Mouse (Mus musculus) liver, embryonic 16.5 days (tissue): ENCODE measurements around the gene Gm20403. TPM values are rescaled to one million over a fixed set of nuclear protein-coding genes. Genes with fewer than 3 reads are reported as not detected.
A peak's percentile ranks its signal among the peaks of the same experiment; 100 is the strongest.

Source experiments
- ATAC-seq: fragments of 200-750 bp; cut with Nextera tagmentation; 2 replicates; pipeline ENCODE4 v1.8.0; 2017; ENCODE audit warnings: low read depth, mild to moderate bottlenecking, moderate number of reproducible peaks, moderate library complexity
- H3K27ac ChIP-seq: fragments of 300-500 bp; sonication (generic); 2 replicates; pipeline ENCODE4 v1.5.1; 2014; ENCODE audit warnings: mild to moderate bottlenecking, low read length
- H3K27me3 ChIP-seq: fragments of 300-500 bp; sonication (generic); 2 replicates; pipeline ENCODE4 v1.6.1; 2014; ENCODE audit warnings: low read depth, low read length, mixed read lengths; ENCODE audit not compliant: control insufficient read depth, insufficient read depth
- H3K36me3 ChIP-seq: fragments of 300-500 bp; sonication (generic); 2 replicates; pipeline ENCODE4 v1.6.1; 2014; ENCODE audit warnings: mild to moderate bottlenecking; ENCODE audit not compliant: control insufficient read depth, insufficient read depth
- H3K4me1 ChIP-seq: fragments of 300-500 bp; sonication (generic); 2 replicates; pipeline ENCODE4 v1.6.1; 2014; ENCODE audit warnings: low read depth, low read length, mixed read lengths; ENCODE audit not compliant: control insufficient read depth
- H3K4me2 ChIP-seq: fragments of 300-500 bp; sonication (generic); 2 replicates; pipeline ENCODE4 v1.6.1; 2014; ENCODE audit warnings: low read depth, low read length, mixed read lengths
- H3K4me3 ChIP-seq: fragments of 300-500 bp; sonication (generic); 2 replicates; pipeline ENCODE4 v1.5.1; 2014; ENCODE audit warnings: low read depth, mild to moderate bottlenecking, low read length
- H3K9ac ChIP-seq: fragments of 300-500 bp; sonication (generic); 2 replicates; pipeline ENCODE4 v1.6.1; 2014; ENCODE audit warnings: low read depth, low read length
- H3K9me3 ChIP-seq: fragments of 300-500 bp; sonication (generic); replicated peaks from 2 replicates; pipeline ENCODE4 v1.6.1; 2016; ENCODE audit warnings: low read length; ENCODE audit not compliant: control insufficient read depth
- WGBS: fragments of 180-500 bp; shearing (Covaris S2); extraction: QIAGEN DNeasy Blood & Tissue Kit; methylation state at CpG from one replicate; pipeline ENCODE4 v1.1.7; 2014; ENCODE audit not compliant: insufficient replicate concordance; 5-methylcytosine and 5-hydroxymethylcytosine counted together
- polyA plus RNA-seq: library from polyadenylated mRNA; unstranded; fragments of >200 nt; fragmentation: Nextera tagmentation; extraction: Ambion mirVana; gene quantifications from 2 replicates; pipeline ENCODE4 v1.2.1, GENCODE M21; 2015

The Gm20403 gene
- polyA plus RNA-seq, 1 experiment from 2014 or later = not detected

- no peak overlapping the region for H3K4me2 ChIP-seq
- no peak overlapping the region for H3K27ac ChIP-seq
- no peak overlapping the region for H3K4me3 ChIP-seq
- no peak overlapping the region for H3K9ac ChIP-seq
- H3K27me3 ChIP-seq = no peaks in the 10 kb centered on the region
- no peaks in the 10 kb centered on the region for H3K36me3 ChIP-seq
- no peaks in the 10 kb centered on the region for H3K9me3 ChIP-seq
- 68% methylated on average over 3 of the region's 3 CpGs for WGBS
- H3K4me1 ChIP-seq = no peaks in the 10 kb centered on the region
- ATAC-seq = no peak
Observed at GRCm38 (mm10) chr12:54995965-54996364, 9.6 kb upstream of the Gm20403 start.

GRCm38 (mm10) chr12:54994418-54994817, 8.1 kb upstream of the Gm20403 start:
- Histone ChIP-seq H3K4me2 (no peak overlapping the region), H3K4me1 (no peaks in the 10 kb centered on the region), H3K9ac (no peak overlapping the region), H3K27me3 (no peaks in the 10 kb centered on the region), H3K9me3 (no peaks in the 10 kb centered on the region), H3K4me3 (no peak overlapping the region), H3K36me3 (no peaks in the 10 kb centered on the region), H3K27ac (no peak overlapping the region)
- ATAC-seq = no peak
- WGBS = 76% methylated on average over 4 of the region's 4 CpGs

DNA sequence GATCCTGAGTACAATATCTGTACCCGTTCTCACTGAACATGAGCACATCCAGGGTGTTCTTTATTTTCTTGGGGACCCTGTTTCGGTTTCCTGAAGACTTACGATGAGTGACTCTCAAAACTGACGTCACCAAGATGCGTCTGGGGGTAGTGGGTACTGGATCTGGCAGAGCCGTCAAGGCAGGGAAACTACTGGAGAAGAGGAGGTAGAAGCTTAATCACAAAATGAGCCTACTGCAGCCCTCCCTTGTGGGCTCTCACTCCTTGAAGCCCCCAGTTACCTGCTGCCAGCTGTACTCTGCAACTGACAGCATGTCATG, 7.7 kb upstream of the Gm20403 start:
- ATAC-seq = no peak
- H3K27ac ChIP-seq = no peak overlapping the region
- H3K36me3 ChIP-seq = no peaks in the 10 kb centered on the region
- no peak overlapping the region for H3K4me3 ChIP-seq
- 50% methylated on average over 6 of the region's 6 CpGs for WGBS
- no peaks in the 10 kb centered on the region for H3K27me3 ChIP-seq
- no peaks in the 10 kb centered on the region for H3K9me3 ChIP-seq
- H3K4me1 ChIP-seq = no peaks in the 10 kb centered on the region
- 0 out of 2 replicates have a peak overlapping the region, but pooled peaks have one; percentile 10 for H3K4me2 ChIP-seq
- H3K9ac ChIP-seq = no peak overlapping the region

DNA sequence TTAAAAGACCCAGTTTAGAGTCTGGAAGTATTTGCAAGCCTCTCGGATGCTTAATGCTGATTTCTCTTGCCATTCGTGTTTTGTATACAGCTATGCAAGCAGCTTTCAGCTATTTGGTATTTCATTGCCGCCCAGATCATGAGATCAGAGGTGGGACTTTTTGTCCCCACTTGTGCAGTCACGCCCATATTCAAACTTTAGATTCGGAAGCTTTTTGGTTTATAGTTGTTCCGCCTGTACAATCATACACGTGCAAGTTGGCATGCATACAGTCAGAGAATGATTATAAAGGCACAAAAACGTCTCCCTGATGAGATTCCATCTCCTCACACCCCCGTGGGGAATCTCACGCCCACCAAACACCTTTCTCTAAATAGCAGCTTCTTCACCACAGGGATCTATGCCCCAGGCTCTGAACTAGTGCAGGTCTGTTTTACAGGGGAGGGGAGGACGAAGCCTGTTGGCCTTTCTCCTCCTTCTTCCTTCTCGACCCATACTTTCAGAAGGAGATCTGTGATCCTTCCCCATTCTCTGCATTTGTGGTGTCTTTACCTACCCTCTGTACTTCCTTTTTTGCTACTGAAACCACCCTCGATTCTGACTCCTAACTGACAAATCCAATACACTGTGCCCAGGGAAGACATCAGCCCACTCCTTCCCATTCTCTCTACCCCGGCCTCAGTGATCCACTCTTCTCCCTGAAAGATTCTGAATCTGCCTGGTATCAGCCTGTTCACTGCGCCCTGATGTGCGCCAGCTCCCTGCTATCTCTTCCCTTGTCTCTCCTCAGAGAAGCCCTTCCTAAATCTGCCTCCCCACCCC, 7.1 kb upstream of the Gm20403 start:
- H3K9ac ChIP-seq = no peak overlapping the region
- 30% methylated on average over 16 of the region's 16 CpGs for WGBS
- H3K4me3 ChIP-seq = no peak overlapping the region

GRCm38 (mm10) chr12:54992814-54993213, 6.5 kb upstream of the Gm20403 start:
- H3K4me2 ChIP-seq = no peak overlapping the region
- H3K4me3 ChIP-seq = no peak overlapping the region
- H3K36me3 ChIP-seq = no peaks in the 10 kb centered on the region
- H3K27me3 ChIP-seq = no peaks in the 10 kb centered on the region
- H3K9ac ChIP-seq = no peak overlapping the region
- H3K27ac ChIP-seq = no peak overlapping the region
- 58% methylated on average over 3 of the region's 3 CpGs for WGBS
- no peaks in the 10 kb centered on the region for H3K9me3 ChIP-seq
- no peak for ATAC-seq
- peaks cover 3% of the 10 kb centered on the region for H3K4me1 ChIP-seq

More for the DNA sequence above, 7.1 kb upstream of the Gm20403 start:
- Histone ChIP-seq H3K27me3 (no peaks in the 10 kb centered on the region), H3K4me1 (peaks cover 2% of the 10 kb centered on the region), H3K4me2 (0 out of 2 replicates have a peak overlapping the region, but pooled peaks have one; percentile 10), H3K36me3 (no peaks in the 10 kb centered on the region), H3K27ac (no peak overlapping the region), H3K9me3 (no peaks in the 10 kb centered on the region)
- no peak for ATAC-seq

GRCm38 (mm10) chr12:54988323-54988850, 2.1 kb upstream of the Gm20403 start:
- peaks cover 11% of the 10 kb centered on the region for H3K4me1 ChIP-seq
- H3K9me3 ChIP-seq = no peaks in the 10 kb centered on the region
- no peak for ATAC-seq
- H3K4me2 ChIP-seq = no peak overlapping the region
- H3K27ac ChIP-seq = no peak overlapping the region
- 73% methylated on average over 4 of the region's 4 CpGs for WGBS
- H3K9ac ChIP-seq = no peak overlapping the region
- no peaks in the 10 kb centered on the region for H3K36me3 ChIP-seq
- H3K27me3 ChIP-seq = no peaks in the 10 kb centered on the region
- no peak overlapping the region for H3K4me3 ChIP-seq

GRCm38 (mm10) chr12:54987156-54987555, 827 bp upstream of the Gm20403 start:
- Histone ChIP-seq H3K4me1 (peaks cover 19% of the 10 kb centered on the region), H3K4me2 (no peak overlapping the region), H3K9me3 (no peaks in the 10 kb centered on the region), H3K4me3 (no peak overlapping the region), H3K27me3 (no peaks in the 10 kb centered on the region), H3K9ac (no peak overlapping the region), H3K27ac (no peak overlapping the region), H3K36me3 (peaks cover 6% of the 10 kb centered on the region)
- ATAC-seq = no peak
- 61% methylated on average over 2 of the region's 2 CpGs for WGBS

DNA sequence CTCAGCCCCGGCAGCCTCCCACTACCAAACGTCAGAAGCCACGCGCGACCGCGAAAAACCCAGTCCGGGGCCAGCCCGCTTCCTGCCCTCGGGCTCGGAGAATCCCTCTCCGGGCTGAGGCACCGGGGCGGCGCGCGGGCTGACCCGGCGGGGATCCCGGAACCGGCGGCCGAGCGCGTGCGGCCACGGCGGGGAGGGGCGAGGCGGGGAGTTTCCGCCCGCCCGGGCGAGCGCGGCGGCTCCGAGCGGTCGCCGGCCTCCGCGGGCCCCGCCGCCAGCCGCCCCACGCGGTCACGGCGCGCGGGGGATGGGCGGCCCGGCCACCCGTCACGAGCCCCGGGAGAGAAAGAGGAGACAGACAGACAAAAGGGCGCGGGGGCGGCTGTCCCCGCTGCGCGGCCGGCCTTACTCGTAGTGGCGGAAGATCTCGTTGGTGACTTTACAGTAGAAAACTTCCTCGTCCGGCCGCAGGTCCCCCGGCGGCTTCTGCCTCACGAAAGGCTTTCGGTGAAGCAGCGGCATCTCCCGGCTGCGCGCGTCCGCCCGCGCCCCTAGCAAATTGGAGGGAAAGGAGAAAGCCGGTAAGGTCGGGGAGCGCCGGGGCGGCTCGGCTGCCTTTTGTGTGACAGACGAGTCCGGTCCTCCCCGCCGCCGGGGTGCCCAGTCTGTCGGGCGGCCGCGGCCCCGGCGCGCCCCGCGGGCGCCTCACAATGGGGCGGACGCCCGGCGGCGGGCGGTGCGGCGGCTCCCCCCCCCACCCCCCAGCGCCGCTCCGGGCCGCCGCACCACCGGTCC, 875 bp downstream of the Gm20403 start:
- Histone ChIP-seq H3K4me2 (peak overlapping the region; percentile 93), H3K4me1 (peaks cover 34% of the 10 kb centered on the region), H3K27me3 (no peaks in the 10 kb centered on the region), H3K9ac (peak overlapping the region; percentile 89), H3K4me3 (peak overlapping the region; percentile 90), H3K27ac (peak overlapping the region; percentile 94), H3K36me3 (peaks cover 9% of the 10 kb centered on the region), H3K9me3 (no peaks in the 10 kb centered on the region)
- ATAC-seq = peak; percentile 63
- under 1% methylated on average over 95 of the region's 117 CpGs for WGBS
